Mouse (Mus musculus) ovary, postnatal 36 days (tissue): ENCODE results near the gene Zfp583.

ENCODE experiments used
- DNase-seq: peaks from one replicate; pipeline ENCODE4 v3.0.0; 2022; ENCODE audit warnings: low spot score, mixed read lengths

Gene Zfp583

GRCm38 (mm10) chr7:6285842-6286705 lies 45.0 kb downstream of the Zfp583 start, which contains the start of gene Zfp667:
TSS of gene Zfp667 (plus strand) at chr7:6286579.
- DNase-seq = peak; percentile 99

- DNase-seq = no peak
These were observed 45.7 kb downstream of the Zfp583 start for GRCm38 (mm10) chr7:6285366-6285765.

GRCm38 (mm10) chr7:6284442-6285012 lies 46.6 kb downstream of the Zfp583 start:
- no peak for DNase-seq

- peak; percentile 71 for DNase-seq
These were observed 47.5 kb downstream of the Zfp583 start for GRCm38 (mm10) chr7:6283451-6284075.

- peak; percentile 27 for DNase-seq
These were observed 48.3 kb downstream of the Zfp583 start for GRCm38 (mm10) chr7:6282749-6283148.

GRCm38 (mm10) chr7:6277906-6278305 lies 53.2 kb downstream of the Zfp583 start:
- DNase-seq = no peak

GRCm38 (mm10) chr7:6265695-6266094 lies 65.4 kb downstream of the Zfp583 start:
- DNase-seq = no peak
